Mouse (Mus musculus): ENCODE results near the gene D930048N14Rik. TPM values are rescaled to one million over a fixed set of nuclear protein-coding genes. Genes with fewer than 3 reads are reported as not detected.

Gene D930048N14Rik
- total RNA-seq, 1 experiment, result 4.1 TPM

DNA sequence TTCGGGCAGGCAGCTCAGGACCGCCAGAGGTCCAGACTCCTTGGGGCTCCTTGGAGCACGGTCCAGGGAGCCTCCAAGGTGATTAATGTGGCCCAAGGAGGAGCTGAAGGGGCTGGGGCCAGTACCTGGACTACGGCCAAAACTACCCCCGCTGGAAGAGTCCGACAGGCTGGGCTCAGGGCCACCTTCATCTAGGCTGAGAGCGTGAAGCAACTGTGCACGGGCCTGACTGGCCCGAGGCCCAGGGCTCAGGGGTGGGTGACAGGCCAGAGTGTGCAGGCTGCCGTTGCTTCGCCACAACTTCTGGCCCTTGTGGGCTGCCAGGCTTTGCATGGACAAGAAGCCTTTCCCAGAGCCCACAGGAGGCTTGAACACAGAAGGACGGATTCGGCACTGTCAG is 5.5 kb upstream of the D930048N14Rik start:
- in situ Hi-C loops (cut with MboI; ENCODE audit: low sequenced_read_pairs in 2 of 2, unreplicated experiment in 2 of 2), result no loop called here
- H3K27ac ChIP-seq (ENCODE audit: insufficient read depth, low read depth, low read length, poor library complexity, severe bottlenecking), result no peak overlapping the region

GRCm38 (mm10) chr11:51646245-51646644 is 4.5 kb upstream of the D930048N14Rik start:
- Histone ChIP-seq H3K4me1 (ENCODE audit: control insufficient read depth in 2 of 2, insufficient read depth in 2 of 2, low read length in 2 of 2, poor library complexity in 1 of 2) (peaks cover 11 to 37% of the 10 kb centered on the region in 2 experiments), H3K9ac (ENCODE audit: insufficient read depth, low read depth, low read length, poor library complexity, severe bottlenecking) (peak overlapping the region; percentile 65; the same call in 1 of the 2 replicates), H3K27ac (ENCODE audit: insufficient read depth, low read depth, low read length, poor library complexity, severe bottlenecking) (peak overlapping the region; percentile 79; the same call in 1 of the 2 replicates), H3K4me3 (ENCODE audit: insufficient read depth in 1 of 2, low read depth in 1 of 2, low read length in 2 of 2, poor library complexity in 1 of 2, severe bottlenecking in 1 of 2) (peak overlapping the region; percentile 40 to 77; a peak in 3 of 4 replicates), H3K9me3 (ENCODE audit: control insufficient read depth, insufficient read depth, low read depth, low read length) (no peaks in the 10 kb centered on the region), H3K36me3 (ENCODE audit: control insufficient read depth, insufficient read depth, low read length, poor library complexity, severe bottlenecking) (peaks cover 39% of the 10 kb centered on the region)
- DNase-seq (ENCODE audit: low read depth, low spot score), result no peak
- in situ Hi-C loops (cut with MboI; ENCODE audit: low sequenced_read_pairs in 2 of 2, unreplicated experiment in 2 of 2), result no loop called here
- TF ChIP-seq ZC3H11A (IDR thresholded peaks at IDR 0.05; ENCODE audit: borderline replicate concordance, low read depth, low read length), result no peak
- no peak for TF ChIP-seq ZNF384 (IDR thresholded peaks at IDR 0.05; ENCODE audit: low read depth, low read length)
- no peak for TF ChIP-seq MAFK (IDR thresholded peaks at IDR 0.05; ENCODE audit: insufficient read depth, low read depth, low read length)
- no peak for TF ChIP-seq CHD2 (IDR thresholded peaks at IDR 0.05; ENCODE audit: low read depth, low read length)
- no peak for TF ChIP-seq HCFC1 (IDR thresholded peaks at IDR 0.05; ENCODE audit: borderline replicate concordance, insufficient read depth, low read length)

More for the DNA sequence above, 5.5 kb upstream of the D930048N14Rik start:
- peaks cover 11 to 40% of the 10 kb centered on the region in 2 experiments for H3K4me1 ChIP-seq (ENCODE audit: control insufficient read depth in 2 of 2, insufficient read depth in 2 of 2, low read length in 2 of 2, poor library complexity in 1 of 2)
- H3K36me3 ChIP-seq (ENCODE audit: control insufficient read depth, insufficient read depth, low read length, poor library complexity, severe bottlenecking), result peaks cover 39% of the 10 kb centered on the region
- H3K4me3 ChIP-seq (ENCODE audit: insufficient read depth in 1 of 2, low read depth in 1 of 2, low read length in 2 of 2, poor library complexity in 1 of 2, severe bottlenecking in 1 of 2), result no peak overlapping the region
- TF ChIP-seq MAFK (IDR thresholded peaks at IDR 0.05; ENCODE audit: insufficient read depth, low read depth, low read length), result no peak
- DNase-seq (ENCODE audit: low read depth, low spot score), result no peak
- peak overlapping the region; percentile 8; the same call in 1 of the 2 replicates for H3K9ac ChIP-seq (ENCODE audit: insufficient read depth, low read depth, low read length, poor library complexity, severe bottlenecking)
- no peaks in the 10 kb centered on the region for H3K9me3 ChIP-seq (ENCODE audit: control insufficient read depth, insufficient read depth, low read depth, low read length)

DNA sequence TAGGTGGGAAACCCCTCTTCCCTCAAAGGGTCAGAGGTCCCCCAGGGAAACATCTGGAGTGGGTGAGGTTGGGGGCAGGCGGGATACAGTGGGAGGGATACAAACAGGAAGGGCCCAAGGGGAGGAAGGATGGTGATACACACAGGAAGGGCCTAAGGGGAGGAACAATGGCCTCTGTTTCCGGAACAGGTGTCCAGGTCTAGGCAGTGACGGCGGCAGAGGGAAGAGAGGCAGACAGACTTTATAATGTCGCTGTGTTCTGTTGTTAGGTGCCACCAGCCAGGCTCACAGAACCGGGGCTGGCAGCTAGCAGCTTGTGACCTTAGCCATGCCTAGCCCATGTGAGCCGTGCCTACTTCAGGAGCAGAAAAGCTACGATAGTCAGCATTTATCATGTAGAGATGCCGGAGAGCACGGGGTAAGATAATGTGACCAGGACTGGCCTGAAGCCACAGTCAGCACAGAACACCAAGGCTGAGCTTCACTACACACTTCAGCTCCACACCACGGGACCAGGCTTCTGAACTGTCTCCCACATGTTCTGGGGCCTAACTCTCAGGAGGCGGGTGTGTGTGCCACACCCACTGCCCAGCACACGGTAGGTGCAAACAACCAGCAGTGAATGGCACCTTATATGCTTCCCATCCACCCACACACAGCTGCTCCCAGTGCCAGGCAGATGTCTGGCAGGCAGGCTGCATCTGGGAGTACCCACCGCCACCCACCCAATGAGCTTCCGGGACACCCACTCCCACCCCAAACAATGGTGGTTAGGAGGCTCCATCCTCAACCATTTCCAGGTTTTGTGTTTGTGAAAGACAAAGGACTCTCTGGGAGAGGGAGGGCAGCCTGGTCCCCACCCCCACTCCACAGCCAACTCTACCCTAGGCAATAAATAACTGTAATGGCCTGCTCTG is 3.7 kb upstream of the D930048N14Rik start:
- DNase-seq (ENCODE audit: low read depth, low spot score), result no peak
- no peaks in the 10 kb centered on the region for H3K9me3 ChIP-seq (ENCODE audit: control insufficient read depth, insufficient read depth, low read depth, low read length)
- H3K9ac ChIP-seq (ENCODE audit: insufficient read depth, low read depth, low read length, poor library complexity, severe bottlenecking), result peak overlapping the region; percentile 65
- H3K4me3 ChIP-seq (ENCODE audit: insufficient read depth in 1 of 2, low read depth in 1 of 2, low read length in 2 of 2, poor library complexity in 1 of 2, severe bottlenecking in 1 of 2), result peak overlapping the region; percentile 49 to 77
- H3K36me3 ChIP-seq (ENCODE audit: control insufficient read depth, insufficient read depth, low read length, poor library complexity, severe bottlenecking), result peaks cover 39% of the 10 kb centered on the region
- H3K27ac ChIP-seq (ENCODE audit: insufficient read depth, low read depth, low read length, poor library complexity, severe bottlenecking), result peak overlapping the region; percentile 79
- H3K4me1 ChIP-seq (ENCODE audit: control insufficient read depth in 2 of 2, insufficient read depth in 2 of 2, low read length in 2 of 2, poor library complexity in 1 of 2), result peaks cover 11 to 36% of the 10 kb centered on the region in 2 experiments
- in situ Hi-C loops (cut with MboI; ENCODE audit: low sequenced_read_pairs in 2 of 2, unreplicated experiment in 2 of 2), result no loop called here
- TF ChIP-seq HCFC1 (IDR thresholded peaks at IDR 0.05; ENCODE audit: borderline replicate concordance, insufficient read depth, low read length), result peak; percentile 31; the same call in 1 of the 2 replicates
- no peak for TF ChIP-seq CHD2 (IDR thresholded peaks at IDR 0.05; ENCODE audit: low read depth, low read length)
- 0 out of 2 replicates have a peak, but pooled peaks have one; percentile 9 for TF ChIP-seq MAFK (IDR thresholded peaks at IDR 0.05; ENCODE audit: insufficient read depth, low read depth, low read length)
- no peak for TF ChIP-seq ZNF384 (IDR thresholded peaks at IDR 0.05; ENCODE audit: low read depth, low read length)

DNA sequence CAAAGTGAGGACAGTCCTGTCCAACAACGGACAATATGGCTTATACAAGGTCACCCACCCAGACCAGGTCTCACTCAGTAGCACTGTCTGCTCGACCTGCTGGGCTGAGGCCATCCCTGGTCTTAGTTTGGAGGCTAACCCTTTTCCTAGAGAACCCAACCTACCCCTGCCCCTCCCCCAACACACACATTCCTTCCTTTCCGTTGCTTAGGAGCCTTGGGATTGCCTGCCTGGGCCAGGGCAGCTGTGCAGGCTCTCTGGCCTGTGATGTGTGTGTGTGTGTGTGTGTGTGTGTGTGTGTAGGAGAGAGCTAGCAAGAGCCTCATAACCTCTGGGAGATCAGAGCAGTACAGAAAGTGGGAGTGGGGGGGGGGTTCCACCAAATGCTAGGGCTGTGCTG is 2.2 kb upstream of the D930048N14Rik start:
- in situ Hi-C loops (cut with MboI; ENCODE audit: low sequenced_read_pairs in 2 of 2, unreplicated experiment in 2 of 2), result no loop called here
- no peak for DNase-seq (ENCODE audit: low read depth, low spot score)
- TF ChIP-seq MAFK (IDR thresholded peaks at IDR 0.05; ENCODE audit: insufficient read depth, low read depth, low read length), result no peak
- TF ChIP-seq ZNF384 (IDR thresholded peaks at IDR 0.05; ENCODE audit: low read depth, low read length), result no peak
- no peak for TF ChIP-seq ZC3H11A (IDR thresholded peaks at IDR 0.05; ENCODE audit: borderline replicate concordance, low read depth, low read length)
- no peak for TF ChIP-seq HCFC1 (IDR thresholded peaks at IDR 0.05; ENCODE audit: borderline replicate concordance, insufficient read depth, low read length)
- TF ChIP-seq CHD2 (IDR thresholded peaks at IDR 0.05; ENCODE audit: low read depth, low read length), result no peak
- Histone ChIP-seq H3K9ac (ENCODE audit: insufficient read depth, low read depth, low read length, poor library complexity, severe bottlenecking) (peak overlapping the region; percentile 33; the same call in 1 of the 2 replicates), H3K9me3 (ENCODE audit: control insufficient read depth, insufficient read depth, low read depth, low read length) (no peaks in the 10 kb centered on the region), H3K4me3 (ENCODE audit: insufficient read depth in 1 of 2, low read depth in 1 of 2, low read length in 2 of 2, poor library complexity in 1 of 2, severe bottlenecking in 1 of 2) (peak overlapping the region; percentile 77 to 83), H3K27ac (ENCODE audit: insufficient read depth, low read depth, low read length, poor library complexity, severe bottlenecking) (peak overlapping the region; percentile 67), H3K36me3 (ENCODE audit: control insufficient read depth, insufficient read depth, low read length, poor library complexity, severe bottlenecking) (peaks cover 28% of the 10 kb centered on the region), H3K4me1 (ENCODE audit: control insufficient read depth in 2 of 2, insufficient read depth in 2 of 2, low read length in 2 of 2, poor library complexity in 1 of 2) (peaks cover 11 to 34% of the 10 kb centered on the region in 2 experiments)
